ENCODE assay signal across 7 mouse cellular contexts in the genomic region with DNA sequence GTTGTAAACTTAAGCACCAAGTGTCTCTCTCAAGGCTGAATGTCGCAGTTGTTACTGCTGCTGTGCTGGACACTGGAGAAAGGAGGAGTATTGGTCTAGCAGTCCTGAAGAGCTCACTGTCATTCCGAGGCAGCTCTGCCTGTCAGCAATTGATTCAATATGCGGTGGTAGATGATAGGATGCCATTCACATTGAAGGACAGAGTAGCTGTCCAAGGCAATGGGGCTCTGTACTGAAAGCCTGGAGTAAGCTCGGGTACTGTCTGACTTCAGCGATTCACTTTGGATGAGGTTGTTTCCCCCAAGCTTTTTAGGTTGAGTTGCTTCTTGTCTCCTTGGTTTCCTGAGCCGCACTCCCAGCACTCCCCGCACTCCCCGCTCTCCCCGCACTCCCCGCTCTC. TPM values are rescaled to one million over a fixed set of nuclear protein-coding genes. Genes with fewer than 3 reads are reported as not detected.
DNase-seq lines count a peak whose midpoint lies in the region; ATAC-seq lines count a peak whose summit lies in the region.

No protein-coding gene starts in this region.

- H3K27ac ChIP-seq in lung, embryonic 15.5 days = no peak overlapping the region
- no peak overlapping the region for H3K27ac ChIP-seq in embryonic facial prominence, embryonic 13.5 days
- H3K27ac ChIP-seq in intestine, embryonic 16.5 days (ENCODE audit: low read length) = no peak overlapping the region
- H3K27ac ChIP-seq in neural tube, embryonic 15.5 days (replicated peaks) = no peak overlapping the region; the same call in 1 of the 2 replicates

- H3K36me3 ChIP-seq in lung, embryonic 15.5 days = no peaks in the 10 kb centered on the region
- peaks cover 7% of the 10 kb centered on the region; the same call in 1 of the 2 replicates for H3K36me3 ChIP-seq in embryonic facial prominence, embryonic 13.5 days
- H3K36me3 ChIP-seq in intestine, embryonic 16.5 days (ENCODE audit: control insufficient read depth, insufficient read depth, low read length) = no peaks in the 10 kb centered on the region
- no peaks in the 10 kb centered on the region for H3K36me3 ChIP-seq in neural tube, embryonic 15.5 days

- H3K27me3 ChIP-seq in lung, embryonic 15.5 days = no peaks in the 10 kb centered on the region
- H3K27me3 ChIP-seq in embryonic facial prominence, embryonic 13.5 days = no peaks in the 10 kb centered on the region
- no peaks in the 10 kb centered on the region for H3K27me3 ChIP-seq in intestine, embryonic 16.5 days (replicated peaks; ENCODE audit: control insufficient read depth, insufficient read depth, low read length)
- no peaks in the 10 kb centered on the region for H3K27me3 ChIP-seq in neural tube, embryonic 15.5 days (replicated peaks)

- ATAC-seq in lung, embryonic 15.5 days (ENCODE audit: borderline replicate concordance, extremely low read depth, low FRiP score, low TSS enrichment) = no peak
- no peak for ATAC-seq in embryonic facial prominence, embryonic 13.5 days (ENCODE audit: insufficient number of reproducible peaks, insufficient read depth, low FRiP score, low TSS enrichment, low read depth)
- no peak for ATAC-seq in intestine, embryonic 16.5 days
- ATAC-seq in neural tube, embryonic 15.5 days (ENCODE audit: low FRiP score) = no peak
- ATAC-seq in erythroid progenitor cell, adult 5-6 weeks (replicated peaks; ENCODE audit: low FRiP score, poor library complexity, severe bottlenecking) = no peak
- ATAC-seq in monocyte, adult 5-6 weeks (replicated peaks; ENCODE audit: insufficient number of reproducible peaks, low FRiP score, low TSS enrichment, poor library complexity, severe bottlenecking) = no peak

- peak overlapping the region; percentile 60 for H3K4me2 ChIP-seq in lung, embryonic 15.5 days
- H3K4me2 ChIP-seq in embryonic facial prominence, embryonic 13.5 days = peak overlapping the region; percentile 58
- peak overlapping the region; percentile 55 for H3K4me2 ChIP-seq in intestine, embryonic 16.5 days (ENCODE audit: low read depth, low read length)
- H3K4me2 ChIP-seq in neural tube, embryonic 15.5 days = peak overlapping the region; percentile 58

- peaks cover 91% of the 10 kb centered on the region for H3K4me1 ChIP-seq in lung, embryonic 15.5 days
- peaks cover 95% of the 10 kb centered on the region for H3K4me1 ChIP-seq in embryonic facial prominence, embryonic 13.5 days
- H3K4me1 ChIP-seq in intestine, embryonic 16.5 days (ENCODE audit: control insufficient read depth, insufficient read depth, low read length) = peaks cover 70% of the 10 kb centered on the region
- H3K4me1 ChIP-seq in neural tube, embryonic 15.5 days = peaks cover 97% of the 10 kb centered on the region

- no peak overlapping the region for H3K9ac ChIP-seq in lung, embryonic 15.5 days
- H3K9ac ChIP-seq in embryonic facial prominence, embryonic 13.5 days = peak overlapping the region; percentile 51; the same call in 1 of the 2 replicates
- 0 out of 2 replicates have a peak overlapping the region, but pooled peaks have one; percentile 3 for H3K9ac ChIP-seq in intestine, embryonic 16.5 days (ENCODE audit: low read depth, low read length)
- no peak overlapping the region for H3K9ac ChIP-seq in neural tube, embryonic 15.5 days (replicated peaks)

- no peak for DNase-seq in lung, postnatal 36 days

- H3K9me3 ChIP-seq in lung, embryonic 15.5 days = no peaks in the 10 kb centered on the region
- no peaks in the 10 kb centered on the region for H3K9me3 ChIP-seq in embryonic facial prominence, embryonic 13.5 days
- no peaks in the 10 kb centered on the region for H3K9me3 ChIP-seq in intestine, embryonic 16.5 days (ENCODE audit: control insufficient read depth, low read length)
- no peaks in the 10 kb centered on the region for H3K9me3 ChIP-seq in neural tube, embryonic 15.5 days (replicated peaks)

- H3K4me3 ChIP-seq in lung, embryonic 15.5 days = peak overlapping the region; percentile 36
- peak overlapping the region; percentile 29 for H3K4me3 ChIP-seq in embryonic facial prominence, embryonic 13.5 days
- H3K4me3 ChIP-seq in intestine, embryonic 16.5 days (ENCODE audit: low read length) = peak overlapping the region; percentile 46
- H3K4me3 ChIP-seq in neural tube, embryonic 15.5 days (replicated peaks) = peak overlapping the region; percentile 11; the same call in 1 of the 2 replicates

- under 1% methylated on average over 8 of the region's 10 CpGs for WGBS in lung, embryonic 15.5 days
- 3% methylated on average over 8 of the region's 10 CpGs for WGBS in embryonic facial prominence, embryonic 13.5 days
- 3% methylated on average over 10 of the region's 10 CpGs for WGBS in intestine, embryonic 16.5 days
- WGBS in neural tube, embryonic 15.5 days = 4% methylated on average over 8 of the region's 10 CpGs

RNA-seq across cellular contexts. Expression of gene Map4k4, which starts 34.9 kb away (rescaled TPM):
- polyA plus RNA-seq in lung, embryonic 15.5 days (2015; fragmentation: Nextera tagmentation; extraction: Ambion mirVana) = 30.9 and 39.5 TPM in 2 replicates
- polyA plus RNA-seq in embryonic facial prominence, embryonic 13.5 days (2015; fragmentation: Nextera tagmentation; extraction: Ambion mirVana) = 42.8 and 56.6 TPM in 2 replicates
- polyA plus RNA-seq in intestine, embryonic 16.5 days (2015; fragmentation: Nextera tagmentation; extraction: Ambion mirVana) = 10.1 TPM in 2 replicates
- polyA plus RNA-seq in neural tube, embryonic 15.5 days (2015; fragmentation: Nextera tagmentation; extraction: Ambion mirVana) = 31.1 and 35.7 TPM in 2 replicates
- total RNA-seq in erythroid progenitor cell, adult 5-6 weeks (2015; ENCODE audit: low replicate concordance) = 15.9 and 28.1 TPM in 2 replicates
- 13.2 and 28.7 TPM in 2 replicates for total RNA-seq in erythroid progenitor cell, adult 5-6 weeks (2017; ENCODE audit: low replicate concordance)
- total RNA-seq in monocyte, adult 5-6 weeks (2017) = 327 to 401 TPM (median 363 TPM) in 3 replicates

Comparison
In these comparisons a context has a peak if more than half of its experiments do, and no peak if none do; other contexts are left out.
1. H3K9ac ChIP-seq: peak in embryonic facial prominence, embryonic 13.5 days (single experiment) and intestine, embryonic 16.5 days (single experiment); none in lung, embryonic 15.5 days (single experiment) and neural tube, embryonic 15.5 days (single experiment).
2. Peak in every context shown above with its lines, with median percentiles within 50 percentile points of each other: H3K4me2 ChIP-seq and H3K4me3 ChIP-seq.